Mouse (Mus musculus): Measurements from ENCODE around the gene Whrn. TPM values are rescaled to one million over a fixed set of nuclear protein-coding genes. Genes with fewer than 3 reads are reported as not detected.

Whrn gene
- polyA plus RNA-seq, 1 experiment from 2014 or later: 4.2 TPM

DNA sequence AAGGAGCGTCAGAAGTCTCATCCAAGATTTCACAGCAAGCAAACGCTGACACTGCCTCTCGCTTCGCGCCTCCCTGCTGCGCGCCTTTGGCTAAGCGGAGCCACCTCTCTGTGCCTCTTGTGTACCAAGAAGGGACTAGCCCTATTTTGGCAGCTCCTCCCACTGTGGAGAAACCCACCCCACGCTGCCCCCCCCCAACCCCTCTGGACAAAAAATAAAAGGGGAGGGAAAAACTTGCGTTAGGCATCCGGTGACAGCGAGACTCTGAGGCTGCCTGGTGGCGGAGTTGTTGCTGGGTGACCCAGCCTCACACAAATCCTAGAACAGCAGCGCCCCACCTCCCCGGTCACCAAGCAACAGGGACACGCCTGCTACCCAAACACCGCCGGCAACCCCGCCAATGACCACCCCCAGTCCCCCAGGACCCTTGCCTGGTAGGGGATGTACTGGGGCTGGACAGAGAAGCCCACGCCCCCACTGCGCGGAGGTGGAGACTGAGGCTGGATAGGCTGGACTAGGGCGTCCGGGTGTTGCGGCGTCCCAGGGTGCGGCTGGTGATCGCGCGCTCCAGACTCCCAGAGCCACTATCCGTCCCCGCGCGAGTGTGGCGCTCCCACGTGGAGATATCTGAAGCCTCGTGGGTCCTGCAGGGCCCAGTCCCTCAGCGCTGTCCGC, 85.7 kb downstream of the Whrn start:
- Histone ChIP-seq H3K4me3 (peak overlapping the region; percentile 76), H3K27ac (replicated peaks) (peak overlapping the region; percentile 82), H3K4me1 (peaks cover 30% of the 10 kb centered on the region), H3K36me3 (replicated peaks) (no peaks in the 10 kb centered on the region), H3K9me3 (no peaks in the 10 kb centered on the region), H3K27me3 (replicated peaks; ENCODE audit: low read depth, poor library complexity, severe bottlenecking) (peaks cover 13% of the 10 kb centered on the region)
- DNase-seq (ENCODE audit: low spot score): peak; percentile 84
- under 1% methylated on average over 39 of the region's 39 CpGs for WGBS

DNA sequence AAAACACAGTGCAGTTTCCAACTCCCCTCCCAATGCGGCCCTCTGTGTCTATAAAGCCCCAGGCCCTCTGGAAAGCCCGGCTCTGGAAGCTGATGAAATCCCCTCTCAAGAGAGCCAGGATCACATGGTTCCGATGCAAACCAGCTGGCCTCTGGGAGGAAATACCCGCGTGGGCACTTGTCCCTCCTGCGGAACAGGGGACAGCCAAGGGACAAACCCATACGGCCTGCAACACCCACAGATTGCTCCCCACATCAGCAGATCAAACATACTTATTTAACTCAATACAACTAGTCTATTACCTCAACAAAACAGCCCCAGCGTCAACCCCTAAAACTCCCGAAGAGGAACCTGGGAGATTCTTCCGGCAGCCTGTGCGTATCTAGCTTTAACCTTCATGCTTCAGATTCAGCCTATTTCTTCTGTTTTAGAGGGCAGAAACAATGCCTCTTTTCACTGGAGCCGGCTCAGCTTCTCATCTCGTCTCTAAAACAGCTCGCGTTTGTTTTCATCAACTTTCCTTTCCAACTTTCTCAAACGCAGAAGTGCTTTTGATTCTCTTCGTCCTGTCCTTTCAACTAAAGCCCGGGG, 86.4 kb downstream of the Whrn start:
- WGBS: 3% methylated on average over 18 of the region's 18 CpGs
- Histone ChIP-seq H3K27ac (replicated peaks) (peak overlapping the region; percentile 82), H3K4me1 (peaks cover 37% of the 10 kb centered on the region), H3K4me3 (peak overlapping the region; percentile 76), H3K36me3 (replicated peaks) (no peaks in the 10 kb centered on the region), H3K9me3 (no peaks in the 10 kb centered on the region), H3K27me3 (replicated peaks; ENCODE audit: low read depth, poor library complexity, severe bottlenecking) (peaks cover 13% of the 10 kb centered on the region)
- DNase-seq (ENCODE audit: low spot score): peak; percentile 56

DNA sequence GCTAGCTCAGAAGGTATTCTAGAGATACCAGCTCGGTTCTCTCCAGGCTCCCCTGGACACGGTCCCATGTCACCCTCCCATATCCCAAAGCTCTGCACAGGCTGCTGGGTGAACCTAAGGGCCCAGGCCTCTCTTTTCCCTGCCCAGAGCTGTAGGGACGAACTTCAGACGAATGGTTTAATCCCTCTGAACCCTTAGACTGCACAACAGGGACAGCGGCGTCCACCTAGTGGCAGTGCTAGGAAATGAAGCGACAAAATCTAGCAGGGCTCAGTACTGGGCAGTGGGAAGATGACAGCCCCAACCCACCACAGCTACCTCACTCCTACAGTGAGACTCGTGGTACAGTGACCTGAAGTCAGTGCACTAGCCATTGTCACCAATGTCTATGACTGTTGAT, 87.1 kb downstream of the Whrn start:
- Histone ChIP-seq H3K4me1 (peaks cover 44% of the 10 kb centered on the region), H3K27me3 (replicated peaks; ENCODE audit: low read depth, poor library complexity, severe bottlenecking) (peaks cover 13% of the 10 kb centered on the region), H3K36me3 (replicated peaks) (no peaks in the 10 kb centered on the region), H3K27ac (replicated peaks) (0 out of 2 replicates have a peak overlapping the region, but pooled peaks have one; percentile 35), H3K9me3 (no peaks in the 10 kb centered on the region), H3K4me3 (peak overlapping the region; percentile 76)
- 10% methylated on average over 8 of the region's 8 CpGs for WGBS
- DNase-seq (ENCODE audit: low spot score): peak; percentile 75

DNA sequence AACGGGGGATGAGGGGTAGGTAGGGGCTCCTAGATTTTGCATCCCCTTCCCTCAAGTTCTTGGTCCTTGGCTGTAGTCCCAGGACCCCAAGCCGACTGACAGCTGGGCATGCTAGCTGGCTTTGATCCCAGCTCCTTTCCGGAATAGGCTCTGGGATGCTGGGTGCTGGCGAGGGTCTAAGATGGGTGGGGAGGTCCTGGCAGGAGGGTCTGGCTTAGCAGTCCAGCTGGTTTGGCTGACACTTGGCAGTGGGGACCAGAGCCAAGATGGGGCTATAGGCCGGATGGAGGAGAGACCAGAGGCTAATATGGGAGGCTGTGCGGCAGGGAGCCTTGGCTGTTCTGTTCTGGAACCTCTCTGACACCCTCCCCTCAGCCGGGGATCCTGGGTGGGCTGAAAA, 87.5 kb downstream of the Whrn start:
- Histone ChIP-seq H3K27me3 (replicated peaks; ENCODE audit: low read depth, poor library complexity, severe bottlenecking) (peaks cover 13% of the 10 kb centered on the region), H3K36me3 (replicated peaks) (no peaks in the 10 kb centered on the region), H3K9me3 (no peaks in the 10 kb centered on the region), H3K4me1 (peaks cover 48% of the 10 kb centered on the region), H3K27ac (replicated peaks) (0 out of 2 replicates have a peak overlapping the region, but pooled peaks have one; percentile 35), H3K4me3 (peak overlapping the region; percentile 76; the same call in 1 of the 2 replicates)
- 68% methylated on average over 7 of the region's 7 CpGs for WGBS
- DNase-seq (ENCODE audit: low spot score): no peak

DNA sequence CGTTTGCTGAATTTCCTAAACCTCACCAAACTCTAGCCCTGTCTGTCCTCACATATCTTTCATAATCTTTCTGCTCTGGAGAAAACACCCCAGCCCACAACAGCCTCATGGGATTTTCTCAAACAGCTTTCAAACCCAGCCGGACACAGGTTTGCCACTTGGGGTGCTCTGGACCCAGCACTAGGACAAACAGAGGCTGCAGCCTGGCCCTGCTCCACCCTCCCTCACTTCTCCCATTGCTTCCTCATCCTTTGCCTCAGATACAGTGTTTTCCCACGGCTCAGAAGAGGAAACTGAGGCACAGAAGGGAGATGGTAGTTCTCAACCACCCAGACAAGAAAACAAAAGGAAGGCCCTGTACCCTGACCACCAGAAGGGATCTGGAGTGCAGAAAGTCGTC, 90.1 kb downstream of the Whrn start:
- peaks cover 13% of the 10 kb centered on the region for H3K27me3 ChIP-seq (replicated peaks; ENCODE audit: low read depth, poor library complexity, severe bottlenecking)
- WGBS: 63% methylated on average over 4 of the region's 4 CpGs
- no peaks in the 10 kb centered on the region for H3K9me3 ChIP-seq
- H3K4me3 ChIP-seq: no peak overlapping the region
- no peaks in the 10 kb centered on the region for H3K36me3 ChIP-seq (replicated peaks)
- peaks cover 65% of the 10 kb centered on the region for H3K4me1 ChIP-seq
- no peak for DNase-seq (ENCODE audit: low spot score)
- H3K27ac ChIP-seq (replicated peaks): no peak overlapping the region

DNA sequence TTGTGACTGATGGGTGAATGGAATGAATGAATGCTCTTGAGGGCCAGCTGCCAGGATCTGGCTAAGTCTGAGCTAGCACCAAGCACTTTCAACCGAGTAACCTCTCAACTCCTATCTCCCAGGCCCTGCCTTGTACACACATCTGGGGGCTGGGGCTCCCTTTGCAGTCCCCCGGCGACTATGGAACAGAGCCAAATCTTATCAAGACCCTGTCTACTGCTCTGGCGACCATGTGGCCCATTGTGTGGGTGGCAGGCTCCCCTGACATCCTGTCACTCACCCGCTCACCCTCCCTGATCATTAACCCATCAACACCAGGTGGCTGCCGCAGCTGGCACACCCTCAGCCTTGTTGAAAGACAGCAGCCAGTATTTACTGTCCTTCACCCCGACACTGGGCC, 90.7 kb downstream of the Whrn start:
- Histone ChIP-seq H3K9me3 (no peaks in the 10 kb centered on the region), H3K4me1 (peaks cover 67% of the 10 kb centered on the region), H3K4me3 (no peak overlapping the region), H3K27ac (replicated peaks) (peak overlapping the region; percentile 93), H3K36me3 (replicated peaks) (no peaks in the 10 kb centered on the region), H3K27me3 (replicated peaks; ENCODE audit: low read depth, poor library complexity, severe bottlenecking) (peaks cover 13% of the 10 kb centered on the region)
- DNase-seq (ENCODE audit: low spot score): no peak
- 49% methylated on average over 7 of the region's 7 CpGs for WGBS

DNA sequence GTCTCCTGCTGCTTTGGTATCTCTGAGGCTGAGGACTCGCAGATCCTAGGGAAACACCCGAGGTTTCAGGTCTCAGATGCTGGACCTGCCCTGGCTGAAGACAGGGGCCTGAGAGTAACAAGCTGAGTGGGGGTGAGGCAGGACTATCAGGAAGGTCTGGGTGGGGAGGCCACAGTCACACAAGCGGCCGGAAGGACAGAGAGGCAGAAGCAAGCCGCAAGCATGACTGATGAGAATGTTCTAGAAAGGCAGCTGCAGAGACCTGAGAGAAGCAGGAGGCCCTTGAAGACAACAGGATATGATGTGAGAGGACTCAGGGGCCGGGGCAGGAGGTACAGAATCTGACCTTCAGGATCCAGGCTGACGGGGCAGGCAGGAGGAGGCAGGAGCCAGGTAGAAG, 91.6 kb downstream of the Whrn start:
- Histone ChIP-seq H3K27ac (replicated peaks) (peak overlapping the region; percentile 93), H3K4me1 (peaks cover 67% of the 10 kb centered on the region), H3K9me3 (no peaks in the 10 kb centered on the region)

DNA sequence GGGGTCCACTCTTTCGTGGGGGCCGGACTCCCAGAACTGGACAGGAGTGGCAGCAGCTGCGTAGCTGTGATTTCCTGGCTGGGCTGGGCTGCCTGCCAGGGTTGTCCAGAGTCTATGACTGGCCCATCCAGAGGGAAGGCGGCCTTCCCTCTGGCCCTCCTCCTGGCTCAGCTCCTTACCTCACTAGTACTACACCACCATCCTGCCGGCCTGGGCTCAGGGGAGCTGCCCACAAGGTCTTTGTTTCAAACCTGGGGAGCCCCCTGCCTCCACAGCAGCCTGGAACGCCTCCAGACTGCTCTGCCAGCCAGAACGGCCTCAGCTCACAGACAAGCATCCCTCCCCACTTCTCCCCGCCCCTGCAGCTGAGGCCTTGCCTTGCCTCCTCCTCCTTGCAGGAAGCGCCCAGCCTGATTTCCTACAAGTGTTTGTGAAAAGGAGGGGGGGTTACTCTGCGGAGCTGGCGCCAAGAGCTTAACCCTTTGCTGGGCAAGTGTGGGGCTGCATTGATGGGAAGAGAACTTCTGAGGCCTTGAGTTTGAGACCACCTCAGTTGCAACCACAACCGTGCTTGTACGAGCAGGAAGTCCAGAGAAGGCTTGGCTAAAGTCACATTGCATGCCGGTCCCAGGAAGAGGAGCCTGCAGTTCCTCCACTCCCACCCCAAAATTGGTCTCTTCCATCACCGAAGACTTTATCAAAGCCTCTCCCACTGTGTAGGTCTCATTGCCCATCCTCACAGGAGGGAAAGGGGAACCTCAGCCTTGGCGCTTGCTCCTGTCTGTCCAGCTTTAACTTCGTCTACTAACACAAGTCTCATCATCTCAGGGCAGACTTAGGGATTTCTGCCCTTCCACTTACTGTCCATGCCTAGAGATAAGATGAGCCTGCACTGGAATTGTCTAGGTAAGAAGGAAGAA, 92.5 kb downstream of the Whrn start, which contains the start of gene Akna:
Gene Akna, minus strand, starts transcription at position 315 of the 920 bp plus-strand sequence.
- peaks cover 67% of the 10 kb centered on the region for H3K4me1 ChIP-seq
- 17% methylated on average over 17 of the region's 17 CpGs for whole genome bisulfite sequencing

More for the DNA sequence above, 91.6 kb downstream of the Whrn start:
- H3K4me3 ChIP-seq: no peak overlapping the region
- peaks cover 12% of the 10 kb centered on the region for H3K27me3 ChIP-seq (replicated peaks; ENCODE audit: low read depth, poor library complexity, severe bottlenecking)
- 70% methylated on average over 7 of the region's 7 CpGs for WGBS
- H3K36me3 ChIP-seq (replicated peaks): no peaks in the 10 kb centered on the region
- no peak for DNase-seq (ENCODE audit: low spot score)

DNA sequence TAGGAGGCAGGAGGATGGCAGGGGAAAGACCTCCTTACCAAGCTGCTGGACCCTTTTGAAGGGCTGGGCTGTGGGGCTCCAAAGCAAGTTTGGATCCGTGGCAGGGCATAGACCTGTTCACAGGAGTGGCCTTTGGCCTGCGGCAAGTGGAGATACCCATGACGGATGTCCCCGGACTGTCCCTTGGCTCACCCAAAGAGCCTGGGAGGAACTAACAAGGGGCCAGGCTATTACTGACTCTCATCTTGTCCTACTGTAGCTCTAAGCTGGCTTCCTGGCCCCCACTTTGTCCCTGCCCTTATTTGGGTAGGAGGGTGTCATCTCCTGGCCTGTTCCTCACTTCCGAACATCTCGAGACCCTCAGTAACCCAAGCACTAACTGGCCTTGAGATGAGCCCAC, 93.2 kb downstream of the Whrn start:
- 69% methylated on average over 6 of the region's 6 CpGs for WGBS
- Histone ChIP-seq H3K9me3 (no peaks in the 10 kb centered on the region), H3K4me3 (peak overlapping the region; percentile 52), H3K27ac (replicated peaks) (peak overlapping the region; percentile 93), H3K27me3 (replicated peaks; ENCODE audit: low read depth, poor library complexity, severe bottlenecking) (no peaks in the 10 kb centered on the region), H3K4me1 (peaks cover 65% of the 10 kb centered on the region), H3K36me3 (replicated peaks) (peaks cover 5% of the 10 kb centered on the region; the same call in 1 of the 2 replicates)
- no peak for DNase-seq (ENCODE audit: low spot score)

More for the DNA sequence above, 92.5 kb downstream of the Whrn start, which contains the start of gene Akna:
- Histone ChIP-seq H3K4me3 (peak within 1 kb of the TSS; percentile 52), H3K9me3 (no peaks in the 10 kb centered on the region), H3K27ac (replicated peaks) (peak within 1 kb of the TSS; percentile 93), H3K27me3 (replicated peaks; ENCODE audit: low read depth, poor library complexity, severe bottlenecking) (peaks cover 4% of the 10 kb centered on the region; the same call in 1 of the 2 replicates), H3K36me3 (replicated peaks) (no peaks in the 10 kb centered on the region)
- peak; percentile 88 for DNase-seq (ENCODE audit: low spot score)

DNA sequence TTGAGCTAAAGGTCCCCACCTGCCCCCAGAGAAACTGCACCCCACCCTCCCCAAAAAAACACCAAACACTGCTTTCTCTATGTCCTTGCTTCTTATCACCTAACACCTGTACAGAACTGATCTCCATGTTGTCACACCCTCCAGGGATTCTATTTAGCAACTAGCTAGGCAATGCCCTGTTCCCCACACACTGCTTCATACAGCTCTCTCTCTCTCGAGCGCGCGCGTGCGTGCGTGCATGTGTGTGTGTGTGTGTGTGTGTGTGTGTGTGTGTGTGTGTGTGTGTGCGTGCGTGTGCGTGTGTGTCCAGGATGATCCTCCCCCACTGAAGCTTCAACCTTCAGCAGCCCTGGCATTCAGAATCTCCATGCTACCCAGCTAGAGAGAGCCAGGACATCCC, 93.7 kb downstream of the Whrn start:
- Histone ChIP-seq H3K4me3 (peak overlapping the region; percentile 52; the same call in 1 of the 2 replicates), H3K9me3 (no peaks in the 10 kb centered on the region), H3K4me1 (peaks cover 65% of the 10 kb centered on the region), H3K36me3 (replicated peaks) (peaks cover 10% of the 10 kb centered on the region; the same call in 1 of the 2 replicates), H3K27ac (replicated peaks) (peak overlapping the region; percentile 93), H3K27me3 (replicated peaks; ENCODE audit: low read depth, poor library complexity, severe bottlenecking) (no peaks in the 10 kb centered on the region)
- WGBS: 92% methylated on average over 10 of the region's 10 CpGs
- DNase-seq (ENCODE audit: low spot score): no peak

DNA sequence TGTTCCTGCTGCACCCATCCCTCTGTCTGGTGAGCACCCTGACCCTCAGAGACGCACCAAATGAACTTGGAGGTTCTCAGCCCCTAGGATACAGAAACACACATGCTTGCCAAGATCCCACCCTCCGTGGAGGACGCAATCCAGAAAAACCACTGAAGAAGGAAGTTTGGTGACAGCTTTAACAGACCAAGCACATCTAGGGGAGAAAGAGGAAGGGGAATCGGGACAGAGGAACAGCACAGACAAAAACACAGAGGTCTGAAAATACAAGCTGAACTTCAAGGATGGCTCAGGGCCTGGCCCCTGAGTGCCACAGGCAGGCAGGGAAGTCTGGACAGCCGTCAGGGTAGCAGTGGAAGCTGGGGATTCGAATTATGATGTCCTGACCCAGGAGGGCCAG, 94.2 kb downstream of the Whrn start:
- Histone ChIP-seq H3K9me3 (no peaks in the 10 kb centered on the region), H3K27me3 (replicated peaks; ENCODE audit: low read depth, poor library complexity, severe bottlenecking) (no peaks in the 10 kb centered on the region), H3K36me3 (replicated peaks) (peaks cover 13% of the 10 kb centered on the region; the same call in 1 of the 2 replicates), H3K4me3 (no peak overlapping the region), H3K4me1 (peaks cover 65% of the 10 kb centered on the region), H3K27ac (replicated peaks) (no peak overlapping the region)
- no peak for DNase-seq (ENCODE audit: low spot score)
- WGBS: 82% methylated on average over 6 of the region's 6 CpGs

Measured in embryonic facial prominence, embryonic 10.5 days (tissue).